Mouse (Mus musculus): ENCODE measurements around the gene Tnfrsf12a.

DNA sequence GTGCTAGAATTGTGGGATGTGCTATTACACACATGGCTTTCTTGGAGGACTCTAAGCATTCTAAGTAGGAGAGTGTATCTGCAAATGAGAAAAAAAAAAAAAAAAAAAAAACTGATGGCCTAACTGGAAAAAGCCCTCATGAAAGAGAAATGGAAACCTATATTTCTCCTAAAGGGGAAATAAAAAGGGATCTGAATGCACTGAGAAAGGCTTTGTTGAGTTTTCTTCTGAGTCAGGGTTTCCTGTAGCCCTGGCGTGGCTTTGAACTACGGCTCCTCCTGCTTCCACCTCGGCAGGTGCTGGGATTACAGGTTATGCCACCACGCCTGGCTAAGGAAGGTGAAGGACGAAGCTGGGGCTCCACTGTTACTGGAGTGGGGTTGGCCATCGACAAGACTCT, 23.3 kb downstream of the Tnfrsf12a start:
- TF ChIP-seq ZC3H11A (IDR thresholded peaks at IDR 0.05; ENCODE audit: borderline replicate concordance, low read depth, low read length) = no peak
- no peak for TF ChIP-seq MAFK (IDR thresholded peaks at IDR 0.05; ENCODE audit: insufficient read depth, low read depth, low read length)
- TF ChIP-seq HCFC1 (IDR thresholded peaks at IDR 0.05; ENCODE audit: borderline replicate concordance, insufficient read depth, low read length) = no peak
- no peak for TF ChIP-seq CHD2 (IDR thresholded peaks at IDR 0.05; ENCODE audit: low read depth, low read length)

Measured in ES-E14 (cell line).